Mouse (Mus musculus): ENCODE data around the gene Lonrf2.

The Lonrf2 gene

DNA sequence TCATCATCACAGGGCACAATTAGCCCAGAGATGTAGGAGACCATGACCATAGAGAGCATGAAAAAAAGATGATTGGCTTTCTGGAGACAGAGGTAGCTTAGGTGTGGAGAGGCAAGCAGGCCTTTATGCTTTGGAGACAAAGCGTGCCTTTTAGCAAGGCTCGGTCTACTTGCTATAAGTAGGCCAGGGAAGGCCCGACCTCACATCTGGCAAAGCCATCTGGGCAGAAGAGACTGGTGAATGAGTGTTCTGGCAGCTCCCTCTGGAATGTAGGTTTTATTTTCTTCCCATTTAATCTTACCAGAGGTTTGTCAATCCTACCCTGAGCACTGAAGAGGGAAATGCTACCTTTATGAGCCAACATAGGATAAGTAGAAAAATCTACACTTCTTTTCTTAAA, 65.8 kb downstream of the Lonrf2 start:
- in situ Hi-C loops (cut with MboI, MseI): loop anchor here (5.0 kb wide), 2 partner anchors 48 to 103 kb away; no protein-coding TSS in a partner anchor

DNA sequence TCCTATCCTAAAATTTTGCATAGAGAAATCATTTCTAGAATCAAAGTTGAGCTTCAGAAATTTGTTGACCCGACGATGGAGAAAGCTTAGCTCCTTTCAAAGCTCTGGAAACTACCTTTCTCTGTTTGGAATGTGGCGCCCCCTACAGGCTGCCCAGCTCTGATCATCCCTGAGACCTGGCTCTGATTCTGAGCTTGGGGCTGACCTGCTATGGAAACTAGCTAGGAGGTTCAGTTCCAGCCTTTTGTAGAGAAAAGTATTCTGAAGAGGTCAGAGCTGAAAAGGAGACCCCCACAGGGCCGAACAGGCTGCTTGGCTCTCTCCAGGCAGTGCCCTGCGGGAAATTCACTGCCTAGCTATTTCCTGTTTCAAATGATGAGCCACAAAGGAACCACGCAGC, 66.6 kb downstream of the Lonrf2 start:
- in situ Hi-C loops (cut with MboI, MseI): loop anchor here (5.0 kb wide), 2 partner anchors 48 to 103 kb away; no protein-coding TSS in a partner anchor

DNA sequence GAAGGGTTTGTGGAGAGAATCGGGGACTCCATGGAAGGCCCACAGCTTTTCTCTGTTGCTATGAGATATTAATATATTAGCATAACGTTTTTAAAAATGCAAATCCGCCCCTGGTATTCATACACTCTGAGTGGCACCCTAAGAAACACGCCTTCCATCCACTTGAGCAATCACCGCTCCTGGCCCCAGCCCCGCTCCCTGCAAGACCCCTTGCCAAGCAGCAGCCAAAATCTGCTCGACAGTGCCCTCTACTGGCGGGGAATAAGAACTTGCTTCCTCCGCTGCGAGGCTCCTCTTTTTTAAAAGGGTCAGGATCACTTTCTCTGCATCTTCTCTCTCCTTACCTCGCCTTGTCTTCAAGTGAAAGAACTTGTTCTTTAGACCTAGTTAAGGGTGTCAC, 68.7 kb downstream of the Lonrf2 start:
- in situ Hi-C loops (cut with MboI, MseI): no loop called here

DNA sequence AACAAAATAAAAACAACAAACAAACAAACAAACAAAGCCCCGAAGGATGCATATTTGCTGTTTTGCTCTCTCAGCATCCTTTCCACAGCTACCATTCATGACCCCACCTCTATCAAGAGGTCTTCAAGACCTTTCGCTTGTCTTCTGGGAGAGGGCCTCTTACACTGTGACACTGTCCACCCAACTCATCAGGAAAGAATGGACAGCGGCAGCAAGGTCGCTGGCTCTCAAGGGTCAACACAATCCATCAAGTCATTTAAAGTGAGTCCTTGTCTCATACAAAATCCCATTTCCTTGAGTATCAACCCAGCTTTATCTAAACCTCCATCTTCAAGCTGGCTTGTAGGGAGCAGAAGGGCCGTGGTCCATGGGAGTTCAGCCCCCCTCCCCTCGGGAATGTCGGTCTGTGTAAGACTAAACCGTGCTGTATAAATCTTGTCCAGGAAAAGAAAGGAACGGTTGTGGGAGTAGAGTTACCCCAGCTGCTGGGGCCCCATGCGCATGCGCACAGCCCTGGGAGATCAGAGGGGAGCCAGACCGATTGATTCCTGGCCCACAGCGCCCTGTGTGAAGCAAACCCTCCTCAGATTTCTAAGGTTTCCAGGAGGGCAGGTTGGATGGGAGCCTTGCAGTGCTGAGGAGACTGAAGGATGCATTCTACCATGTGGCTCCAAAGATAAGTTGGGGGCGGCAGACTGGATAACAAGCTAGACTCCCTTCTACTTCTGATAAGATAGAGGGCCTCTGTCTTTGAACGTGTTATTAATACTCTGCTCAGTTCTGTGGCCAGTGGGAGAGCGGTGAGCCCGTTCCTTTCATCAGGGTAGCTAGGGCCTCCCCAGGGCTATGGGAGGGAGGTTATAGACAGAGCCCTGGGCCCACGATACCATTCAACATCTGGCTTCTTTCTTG, 69.6 kb downstream of the Lonrf2 start:
- in situ Hi-C loops (cut with MboI, MseI): no loop called here

DNA sequence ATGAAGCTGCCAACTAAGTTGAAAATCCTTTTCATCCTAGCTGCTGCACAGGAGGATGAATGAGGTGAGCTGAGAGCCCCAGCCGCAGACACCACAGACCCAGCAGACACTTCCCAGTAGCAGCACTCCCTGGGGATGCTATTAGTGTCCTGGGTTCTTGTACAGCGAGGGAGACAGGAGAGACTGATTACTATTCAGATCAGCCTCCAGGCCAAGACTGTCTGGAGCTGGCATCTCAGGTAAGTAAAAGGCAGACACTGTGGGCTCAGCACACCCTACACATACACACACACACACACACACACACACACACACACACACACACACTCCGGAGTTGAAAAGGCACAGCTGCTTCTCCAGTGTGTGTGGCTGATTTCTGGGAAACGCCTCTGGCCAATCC, 70.3 kb downstream of the Lonrf2 start:
- in situ Hi-C loops (cut with MboI, MseI): no loop called here

DNA sequence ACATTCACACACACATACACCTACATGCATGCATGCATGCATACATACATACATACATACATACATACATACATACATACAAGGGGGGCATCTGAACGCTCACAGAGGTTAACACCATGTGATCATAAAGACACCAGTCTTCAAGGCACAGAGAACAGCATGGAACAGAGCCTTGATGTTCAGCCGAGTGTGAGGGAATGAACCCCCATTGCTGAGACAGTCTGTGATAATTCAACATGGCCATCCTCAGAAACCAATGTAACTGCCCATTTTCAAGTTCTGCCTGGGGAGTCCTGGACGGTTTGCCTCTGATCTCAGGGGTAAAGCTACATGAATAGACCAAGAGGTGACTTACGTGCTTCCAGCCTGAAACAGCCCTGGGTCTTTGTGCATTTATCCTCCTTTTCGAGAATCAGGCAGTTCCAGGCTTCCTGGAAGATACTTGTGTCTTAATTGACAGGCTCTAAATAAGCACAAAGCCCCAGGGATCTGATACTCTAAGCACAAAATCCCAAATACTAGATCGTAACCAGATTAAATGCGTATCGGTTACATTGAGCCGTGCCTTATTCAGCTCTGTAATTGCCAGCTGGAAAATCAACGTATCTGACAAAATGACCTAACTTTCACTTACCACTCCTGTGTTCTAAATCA, 72.4 kb downstream of the Lonrf2 start:
- in situ Hi-C loops (cut with MboI, MseI): no loop called here

DNA sequence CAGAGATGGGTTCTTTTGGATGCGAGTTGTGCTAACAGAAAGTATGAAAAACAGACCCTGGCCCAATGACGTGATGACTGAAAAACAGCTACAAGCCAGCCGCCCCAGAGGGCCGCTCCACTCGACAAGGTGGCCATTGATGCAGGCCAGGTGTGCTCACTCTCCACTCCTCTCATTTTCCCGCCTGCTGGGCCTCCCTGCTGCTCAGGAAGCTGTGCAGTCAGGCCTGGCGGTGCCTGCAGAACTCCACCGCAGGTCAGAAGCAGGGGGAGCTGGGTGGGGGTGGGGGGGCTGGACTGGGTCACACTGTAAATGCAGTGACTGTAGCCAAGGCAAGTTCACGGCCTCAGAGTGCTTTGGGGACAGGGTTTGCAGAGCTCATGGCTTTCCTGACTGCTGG, 76.1 kb downstream of the Lonrf2 start:
- in situ Hi-C loops (cut with MboI, MseI): no loop called here

DNA sequence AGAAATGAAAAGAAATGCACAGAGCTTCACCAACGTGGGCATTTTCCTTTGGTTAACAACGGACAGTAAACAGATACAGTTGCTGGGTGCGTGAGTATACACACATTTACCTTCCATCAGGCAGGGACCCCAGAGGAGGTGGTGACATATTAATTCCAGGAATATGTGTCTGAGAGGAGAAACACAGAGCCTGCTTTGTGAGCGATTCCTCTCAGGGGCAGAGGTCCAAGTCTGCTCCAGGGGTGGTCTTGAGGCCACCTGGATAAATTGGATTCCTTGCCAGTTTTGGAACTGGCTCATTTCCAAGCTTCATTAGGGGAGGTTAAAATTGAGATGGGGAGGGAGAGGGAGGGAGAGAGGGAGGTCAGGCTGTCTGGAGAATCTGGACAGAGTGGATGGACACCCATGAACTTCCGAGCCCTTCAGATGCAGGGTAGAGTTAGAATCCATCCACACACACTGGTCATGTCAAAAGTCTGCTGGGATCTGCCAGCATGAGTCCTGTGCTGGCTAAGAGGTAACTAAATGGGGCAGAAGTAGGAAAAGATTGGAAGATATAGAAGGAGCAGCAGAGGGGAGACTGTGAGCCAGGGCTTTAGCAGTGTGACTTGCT, 78.6 kb downstream of the Lonrf2 start:
- in situ Hi-C loops (cut with MboI, MseI): no loop called here

DNA sequence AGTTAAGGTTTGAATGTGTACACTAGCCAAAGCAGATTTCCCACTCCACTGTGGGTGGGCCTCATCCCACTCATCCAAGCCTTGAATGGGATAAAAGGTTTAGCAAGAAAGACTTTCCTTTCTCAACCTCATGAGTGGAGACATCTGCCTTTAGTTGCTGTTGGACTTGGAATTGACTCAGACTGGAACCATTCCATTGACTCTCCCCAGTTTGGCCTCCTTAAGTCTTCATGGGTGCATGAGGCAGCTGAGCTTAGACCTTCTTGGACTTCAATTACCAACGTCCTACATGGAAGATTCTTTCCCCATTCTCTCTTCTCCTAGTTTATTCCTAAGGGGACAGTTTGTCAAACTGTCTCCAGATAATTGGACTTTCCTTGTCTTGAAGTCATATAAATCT, 92.6 kb downstream of the Lonrf2 start:
- in situ Hi-C loops (cut with MboI, MseI): no loop called here

Data from T-helper 1 cell (primary cell).